19 mouse cellular contexts compared by ENCODE assay signal in the genomic region with DNA sequence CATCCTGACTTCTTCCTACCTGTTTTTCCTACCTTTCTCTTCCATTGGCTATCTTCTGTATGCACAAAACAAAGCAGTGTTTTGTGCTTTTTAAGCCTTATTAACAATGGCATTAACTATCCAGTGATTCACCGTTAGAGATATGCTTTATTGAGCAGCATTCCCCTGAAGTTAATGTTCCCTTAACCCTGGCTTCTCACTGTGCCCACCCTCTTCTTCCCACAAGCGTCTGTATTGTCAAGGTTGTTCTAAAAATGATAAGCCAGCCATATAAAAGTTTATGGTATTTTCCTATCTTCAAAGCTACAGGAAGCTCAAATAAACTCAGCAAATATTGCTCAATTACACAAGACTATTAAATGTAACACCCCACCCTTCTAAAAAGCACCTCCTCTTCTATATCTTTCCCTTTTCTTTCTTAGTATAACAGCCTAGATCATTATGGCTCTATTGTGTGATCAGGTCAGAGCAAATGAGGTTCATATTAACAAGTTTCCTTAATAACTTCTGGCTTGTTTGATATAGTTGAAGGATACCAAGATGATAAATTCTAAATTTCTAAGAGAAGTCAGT.
DNase-seq lines count a peak whose midpoint lies in the region; ATAC-seq lines count a peak whose summit lies in the region.
"Had no signal": no experiment of that assay in that cellular context is flagged by ENCODE, and none has a peak within 500 bp of the region (broad histone marks: within the 10 kb centered on the region; RNA-seq: fewer than 3 reads in every experiment).

No protein-coding gene starts in this region.

- WGBS in lung, embryonic 15.5 days: 41% methylated on average over 2 of the region's 2 CpGs
- WGBS in intestine, embryonic 14.5 days: 45% methylated on average over 2 of the region's 2 CpGs
- 65% methylated on average over 2 of the region's 2 CpGs for WGBS in stomach, embryonic 14.5 days
- WGBS in hindbrain, embryonic 12.5 days: 78% methylated on average over 2 of the region's 2 CpGs
- WGBS in forebrain, embryonic 15.5 days: 43% methylated on average over 2 of the region's 2 CpGs

- H3K27me3 ChIP-seq in lung, embryonic 15.5 days: no peaks in the 10 kb centered on the region
- no peaks in the 10 kb centered on the region for H3K27me3 ChIP-seq in intestine, embryonic 14.5 days (replicated peaks; ENCODE audit: control insufficient read depth, insufficient read depth, low read length)
- H3K27me3 ChIP-seq in stomach, embryonic 14.5 days (ENCODE audit: control insufficient read depth, insufficient read depth, low read length): no peaks in the 10 kb centered on the region
- H3K27me3 ChIP-seq in hindbrain, embryonic 12.5 days: no peaks in the 10 kb centered on the region
- no peaks in the 10 kb centered on the region for H3K27me3 ChIP-seq in forebrain, embryonic 15.5 days
- H3K27me3 ChIP-seq: forebrain, embryonic 13.5 days; heart, embryonic 13.5 days had no signal

- H3K27ac ChIP-seq in lung, embryonic 15.5 days: peak overlapping the region; percentile 41; the same call in 1 of the 2 replicates
- H3K27ac ChIP-seq in intestine, embryonic 14.5 days (ENCODE audit: low read depth): no peak overlapping the region
- no peak overlapping the region for H3K27ac ChIP-seq in stomach, embryonic 14.5 days (ENCODE audit: low read length)
- H3K27ac ChIP-seq in hindbrain, embryonic 12.5 days: no peak overlapping the region
- H3K27ac ChIP-seq in forebrain, embryonic 15.5 days (replicated peaks): no peak overlapping the region
- H3K27ac ChIP-seq: embryonic facial prominence, embryonic 10.5 days; forebrain, embryonic 13.5 days; gastrocnemius, adult 2 months; heart, embryonic 13.5 days had no signal

- H3K4me3 ChIP-seq in lung, embryonic 15.5 days: no peak overlapping the region
- no peak overlapping the region for H3K4me3 ChIP-seq in intestine, embryonic 14.5 days (ENCODE audit: low read depth, low read length)
- no peak overlapping the region for H3K4me3 ChIP-seq in stomach, embryonic 14.5 days (ENCODE audit: low read depth, low read length)
- no peak overlapping the region for H3K4me3 ChIP-seq in hindbrain, embryonic 12.5 days
- H3K4me3 ChIP-seq in forebrain, embryonic 15.5 days: no peak overlapping the region
- H3K4me3 ChIP-seq: embryonic facial prominence, embryonic 10.5 days; forebrain, embryonic 13.5 days; gastrocnemius, adult 2 months; heart, embryonic 13.5 days had no signal

- no peak overlapping the region for H3K4me2 ChIP-seq in lung, embryonic 15.5 days
- no peak overlapping the region for H3K4me2 ChIP-seq in intestine, embryonic 14.5 days (ENCODE audit: low read length)
- no peak overlapping the region for H3K4me2 ChIP-seq in stomach, embryonic 14.5 days (replicated peaks; ENCODE audit: low read depth, low read length)
- no peak overlapping the region for H3K4me2 ChIP-seq in hindbrain, embryonic 12.5 days (replicated peaks)
- no peak overlapping the region for H3K4me2 ChIP-seq in forebrain, embryonic 15.5 days (replicated peaks)
- H3K4me2 ChIP-seq: forebrain, embryonic 13.5 days; heart, embryonic 13.5 days had no signal

- peak; percentile 14; the same call in 1 of the 2 replicates for ATAC-seq in lung, embryonic 15.5 days (ENCODE audit: borderline replicate concordance, extremely low read depth, low FRiP score, low TSS enrichment)
- peak; percentile 88 for ATAC-seq in intestine, embryonic 14.5 days (replicated peaks; ENCODE audit: low FRiP score, low TSS enrichment, low read depth)
- peak; percentile 84 for ATAC-seq in stomach, embryonic 14.5 days (ENCODE audit: insufficient number of reproducible peaks, insufficient read depth, low FRiP score, low read depth)
- no peak for ATAC-seq in hindbrain, embryonic 12.5 days (ENCODE audit: low FRiP score)
- ATAC-seq in forebrain, embryonic 15.5 days (replicated peaks): no peak
- ATAC-seq: activated CD4-positive, CD25-positive, alpha-beta regulatory T cell, adult 4 months; forebrain, embryonic 13.5 days had no signal

- peaks cover 6% of the 10 kb centered on the region; the same call in 1 of the 2 replicates for H3K4me1 ChIP-seq in lung, embryonic 15.5 days
- no peaks in the 10 kb centered on the region for H3K4me1 ChIP-seq in intestine, embryonic 14.5 days (replicated peaks; ENCODE audit: control insufficient read depth, insufficient read depth, low read length)
- H3K4me1 ChIP-seq in stomach, embryonic 14.5 days (ENCODE audit: control insufficient read depth, insufficient read depth, low read length): no peaks in the 10 kb centered on the region
- H3K4me1 ChIP-seq in hindbrain, embryonic 12.5 days: no peaks in the 10 kb centered on the region
- H3K4me1 ChIP-seq in forebrain, embryonic 15.5 days: no peaks in the 10 kb centered on the region
- H3K4me1 ChIP-seq: embryonic facial prominence, embryonic 10.5 days; heart, embryonic 13.5 days had no signal

- no peak overlapping the region for H3K9ac ChIP-seq in lung, embryonic 15.5 days
- no peak overlapping the region for H3K9ac ChIP-seq in intestine, embryonic 14.5 days (ENCODE audit: low read length)
- H3K9ac ChIP-seq in stomach, embryonic 14.5 days (replicated peaks; ENCODE audit: low read depth, low read length): no peak overlapping the region
- H3K9ac ChIP-seq in hindbrain, embryonic 12.5 days: no peak overlapping the region
- H3K9ac ChIP-seq in forebrain, embryonic 15.5 days (replicated peaks): no peak overlapping the region
- H3K9ac ChIP-seq: forebrain, embryonic 13.5 days; heart, embryonic 13.5 days had no signal

- no peaks in the 10 kb centered on the region for H3K9me3 ChIP-seq in lung, embryonic 15.5 days
- H3K9me3 ChIP-seq in intestine, embryonic 14.5 days (ENCODE audit: control insufficient read depth, low read length): no peaks in the 10 kb centered on the region
- no peaks in the 10 kb centered on the region for H3K9me3 ChIP-seq in stomach, embryonic 14.5 days (ENCODE audit: control insufficient read depth, low read depth, low read length)
- no peaks in the 10 kb centered on the region for H3K9me3 ChIP-seq in hindbrain, embryonic 12.5 days (replicated peaks)
- H3K9me3 ChIP-seq in forebrain, embryonic 15.5 days: no peaks in the 10 kb centered on the region
- H3K9me3 ChIP-seq: embryonic facial prominence, embryonic 10.5 days; forebrain, embryonic 13.5 days; heart, embryonic 13.5 days had no signal

- H3K36me3 ChIP-seq in lung, embryonic 15.5 days: no peaks in the 10 kb centered on the region
- no peaks in the 10 kb centered on the region for H3K36me3 ChIP-seq in intestine, embryonic 14.5 days (ENCODE audit: control insufficient read depth, insufficient read depth, low read length)
- no peaks in the 10 kb centered on the region for H3K36me3 ChIP-seq in stomach, embryonic 14.5 days (ENCODE audit: control insufficient read depth, insufficient read depth, low read length)
- no peaks in the 10 kb centered on the region for H3K36me3 ChIP-seq in hindbrain, embryonic 12.5 days
- no peaks in the 10 kb centered on the region for H3K36me3 ChIP-seq in forebrain, embryonic 15.5 days
- H3K36me3 ChIP-seq: embryonic facial prominence, embryonic 10.5 days; heart, embryonic 13.5 days had no signal

- DNase-seq in lung, postnatal 4 days: no peak
- DNase-seq in intestine, embryonic 14.5 days (ENCODE audit: low spot score): no peak
- no peak for DNase-seq in spleen, postnatal 36 days (ENCODE audit: low spot score in 2 of 2)
- DNase-seq: adrenal gland, postnatal 14 days; cerebellum, adult 11-12 months; cerebellum, adult 9-11 months; cerebellum, postnatal 36 days; gastrocnemius, adult 2 months; gastrocnemius, postnatal 36 days; heart, adult 11 months; heart, postnatal 36 days had no signal

Comparison
In these comparisons a context has a peak if more than half of its experiments do, and no peak if none do; other contexts are left out.
1. ATAC-seq: peak in lung, embryonic 15.5 days (single experiment), intestine, embryonic 14.5 days (single experiment) and stomach, embryonic 14.5 days (single experiment); none in hindbrain, embryonic 12.5 days (single experiment) and forebrain, embryonic 15.5 days (single experiment).